Mouse (Mus musculus): Measurements from ENCODE around the gene Fggy. TPM values are rescaled to one million over a fixed set of nuclear protein-coding genes. Genes with fewer than 3 reads are reported as not detected.

The Fggy gene
- polyA plus RNA-seq, 1 experiment: 10.8 TPM

DNA sequence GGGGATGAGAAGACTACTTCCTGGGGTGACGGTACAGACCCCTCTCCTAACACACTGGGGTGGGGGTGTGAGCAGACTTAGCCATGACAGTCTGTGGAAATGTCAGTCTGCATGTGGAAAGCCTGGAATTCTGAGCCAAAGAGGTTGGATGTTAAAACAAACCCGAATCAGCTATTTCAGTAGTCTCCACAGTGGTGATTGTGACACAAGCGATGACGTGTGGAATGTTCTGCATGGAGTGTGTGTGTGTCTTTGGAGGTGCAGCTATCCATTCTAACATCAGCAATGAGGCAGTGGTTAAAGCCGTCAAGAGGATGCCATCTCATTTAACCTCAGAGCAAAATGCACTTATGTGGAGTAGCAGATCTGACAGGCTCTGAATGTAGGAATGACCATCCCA, 192.9 kb downstream of the Fggy start:
- H3K4me3 ChIP-seq (ENCODE audit: insufficient read depth, poor library complexity, severe bottlenecking): no peak overlapping the region
- H3K79me3 ChIP-seq (ENCODE audit: low read depth): no peaks in the 10 kb centered on the region
- no peaks in the 10 kb centered on the region for H3K79me2 ChIP-seq (ENCODE audit: control insufficient read depth, insufficient read depth)
- H3ac ChIP-seq (ENCODE audit: control insufficient read depth, insufficient read length, low read depth): no peak overlapping the region
- TF ChIP-seq MYOD1 (IDR thresholded peaks at IDR 0.05; ENCODE audit: control insufficient read depth, insufficient read length, low read depth) (no peak), MAX (IDR thresholded peaks at IDR 0.05) (no peak), MYOG (IDR thresholded peaks at IDR 0.05; ENCODE audit: control insufficient read depth, extremely low read depth, insufficient read length) (no peak), USF1 (IDR thresholded peaks at IDR 0.05; ENCODE audit: low read depth) (no peak), FOSL1 (IDR thresholded peaks at IDR 0.05; ENCODE audit: insufficient read depth, low read length, poor library complexity, severe bottlenecking) (no peak), CTCF (IDR thresholded peaks at IDR 0.05; ENCODE audit: control insufficient read depth, insufficient read depth, insufficient read length) (no peak), CEBPB (IDR thresholded peaks at IDR 0.05; ENCODE audit: low read depth) (no peak)
- H3K36me3 ChIP-seq (ENCODE audit: control insufficient read depth, insufficient read depth): no peaks in the 10 kb centered on the region
- H3K27me3 ChIP-seq (ENCODE audit: control insufficient read depth, insufficient read depth, insufficient read length): no peaks in the 10 kb centered on the region

DNA sequence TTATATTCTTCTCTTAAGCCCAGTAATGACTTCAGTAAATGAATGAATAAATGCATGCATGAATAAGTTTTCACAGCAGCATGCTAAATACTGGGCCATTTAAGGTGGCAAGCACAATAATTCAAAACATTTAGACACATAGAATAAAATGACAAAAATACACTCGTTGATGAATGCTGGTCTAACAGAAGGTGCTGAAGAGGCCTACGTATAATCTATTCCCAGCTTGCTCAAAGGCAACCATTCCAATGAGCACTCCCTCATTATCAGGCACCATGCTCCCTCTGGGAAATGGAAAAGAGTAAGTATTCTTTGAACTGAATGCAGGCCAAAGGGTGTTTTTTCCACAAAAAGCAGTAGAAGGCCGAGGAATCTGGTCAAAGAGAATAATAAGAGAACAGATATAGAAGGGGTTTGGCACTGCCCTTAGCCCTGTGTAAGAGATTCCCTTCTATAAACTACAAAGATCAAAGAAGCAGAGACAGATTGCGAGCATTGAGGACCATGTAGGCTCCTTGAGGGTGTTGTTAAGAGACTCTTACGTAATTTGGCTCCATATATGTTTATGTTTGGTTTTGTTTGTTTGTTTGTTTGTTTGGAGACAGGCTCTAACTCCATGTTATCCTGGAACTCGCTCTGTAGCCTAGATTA, 195.4 kb downstream of the Fggy start:
- Histone ChIP-seq H3K79me3 (ENCODE audit: low read depth) (no peaks in the 10 kb centered on the region), H3K4me3 (ENCODE audit: insufficient read depth, poor library complexity, severe bottlenecking) (no peak overlapping the region), H3K36me3 (ENCODE audit: control insufficient read depth, insufficient read depth) (no peaks in the 10 kb centered on the region), H3K79me2 (ENCODE audit: control insufficient read depth, insufficient read depth) (no peaks in the 10 kb centered on the region), H3ac (ENCODE audit: control insufficient read depth, insufficient read length, low read depth) (no peak overlapping the region), H3K27me3 (ENCODE audit: control insufficient read depth, insufficient read depth, insufficient read length) (no peaks in the 10 kb centered on the region)
- TF ChIP-seq FOSL1 (IDR thresholded peaks at IDR 0.05; ENCODE audit: insufficient read depth, low read length, poor library complexity, severe bottlenecking) (no peak), MAX (IDR thresholded peaks at IDR 0.05) (no peak), MYOG (IDR thresholded peaks at IDR 0.05; ENCODE audit: control insufficient read depth, extremely low read depth, insufficient read length) (no peak), USF1 (IDR thresholded peaks at IDR 0.05; ENCODE audit: low read depth) (no peak), CEBPB (IDR thresholded peaks at IDR 0.05; ENCODE audit: low read depth) (no peak), CTCF (IDR thresholded peaks at IDR 0.05; ENCODE audit: control insufficient read depth, insufficient read depth, insufficient read length) (no peak), MYOD1 (IDR thresholded peaks at IDR 0.05; ENCODE audit: control insufficient read depth, insufficient read length, low read depth) (no peak)

GRCm38 (mm10) chr4:95759027-95759731, 201.9 kb downstream of the Fggy start:
- no peak for TF ChIP-seq USF1 (IDR thresholded peaks at IDR 0.05; ENCODE audit: low read depth)
- TF ChIP-seq MYOG (IDR thresholded peaks at IDR 0.05; ENCODE audit: control insufficient read depth, extremely low read depth, insufficient read length): no peak
- no peak for TF ChIP-seq CEBPB (IDR thresholded peaks at IDR 0.05; ENCODE audit: low read depth)
- no peak for TF ChIP-seq CTCF (IDR thresholded peaks at IDR 0.05; ENCODE audit: control insufficient read depth, insufficient read depth, insufficient read length)
- TF ChIP-seq MYOD1 (IDR thresholded peaks at IDR 0.05; ENCODE audit: control insufficient read depth, insufficient read length, low read depth): no peak
- no peak for TF ChIP-seq MAX (IDR thresholded peaks at IDR 0.05)
- no peak for TF ChIP-seq FOSL1 (IDR thresholded peaks at IDR 0.05; ENCODE audit: insufficient read depth, low read length, poor library complexity, severe bottlenecking)
- no peaks in the 10 kb centered on the region for H3K36me3 ChIP-seq (ENCODE audit: control insufficient read depth, insufficient read depth)

GRCm38 (mm10) chr4:95765359-95765758, 208.1 kb downstream of the Fggy start:
- TF ChIP-seq FOSL1 (IDR thresholded peaks at IDR 0.05; ENCODE audit: insufficient read depth, low read length, poor library complexity, severe bottlenecking): no peak
- TF ChIP-seq MAX (IDR thresholded peaks at IDR 0.05): no peak
- no peak for TF ChIP-seq CEBPB (IDR thresholded peaks at IDR 0.05; ENCODE audit: low read depth)
- TF ChIP-seq USF1 (IDR thresholded peaks at IDR 0.05; ENCODE audit: low read depth): no peak
- no peak for TF ChIP-seq MYOD1 (IDR thresholded peaks at IDR 0.05; ENCODE audit: control insufficient read depth, insufficient read length, low read depth)
- no peak for TF ChIP-seq MYOG (IDR thresholded peaks at IDR 0.05; ENCODE audit: control insufficient read depth, extremely low read depth, insufficient read length)
- TF ChIP-seq CTCF (IDR thresholded peaks at IDR 0.05; ENCODE audit: control insufficient read depth, insufficient read depth, insufficient read length): no peak
- H3K79me2 ChIP-seq (ENCODE audit: control insufficient read depth, insufficient read depth): no peaks in the 10 kb centered on the region
- H3K27me3 ChIP-seq (ENCODE audit: control insufficient read depth, insufficient read depth, insufficient read length): no peaks in the 10 kb centered on the region
- no peaks in the 10 kb centered on the region for H3K36me3 ChIP-seq (ENCODE audit: control insufficient read depth, insufficient read depth)
- H3K79me3 ChIP-seq (ENCODE audit: low read depth): no peaks in the 10 kb centered on the region
- no peak overlapping the region for H3K4me3 ChIP-seq (ENCODE audit: insufficient read depth, poor library complexity, severe bottlenecking)
- no peak overlapping the region for H3ac ChIP-seq (ENCODE audit: control insufficient read depth, insufficient read length, low read depth)

More at GRCm38 (mm10) chr4:95759027-95759731, 201.9 kb downstream of the Fggy start:
- no peak overlapping the region for H3ac ChIP-seq (ENCODE audit: control insufficient read depth, insufficient read length, low read depth)
- H3K27me3 ChIP-seq (ENCODE audit: control insufficient read depth, insufficient read depth, insufficient read length): no peaks in the 10 kb centered on the region
- no peak overlapping the region for H3K4me3 ChIP-seq (ENCODE audit: insufficient read depth, poor library complexity, severe bottlenecking)
- no peaks in the 10 kb centered on the region for H3K79me2 ChIP-seq (ENCODE audit: control insufficient read depth, insufficient read depth)
- H3K79me3 ChIP-seq (ENCODE audit: low read depth): no peaks in the 10 kb centered on the region

DNA sequence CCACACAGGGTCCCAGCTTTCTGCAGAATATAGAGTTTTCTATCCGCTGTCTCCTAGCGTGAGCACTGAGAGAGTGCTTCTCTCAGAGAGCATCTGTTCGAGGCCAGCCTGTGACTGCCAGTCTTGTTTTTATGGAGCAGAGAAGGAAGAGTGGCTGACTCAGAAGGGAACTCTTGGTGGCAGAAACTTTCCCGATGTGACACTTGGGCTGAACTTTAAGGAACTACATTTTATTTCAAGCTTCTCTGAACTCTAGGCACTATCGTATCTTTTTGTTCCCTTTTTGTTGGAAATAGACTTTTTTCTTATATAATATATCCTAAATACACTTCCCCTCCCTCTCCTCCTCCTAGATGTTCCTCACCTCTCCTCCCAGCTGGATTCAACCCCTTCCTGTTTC, 213.2 kb downstream of the Fggy start:
- Histone ChIP-seq H3K27me3 (ENCODE audit: control insufficient read depth, insufficient read depth, insufficient read length) (no peaks in the 10 kb centered on the region), H3K4me3 (ENCODE audit: insufficient read depth, poor library complexity, severe bottlenecking) (no peak overlapping the region), H3K36me3 (ENCODE audit: control insufficient read depth, insufficient read depth) (no peaks in the 10 kb centered on the region), H3K79me3 (ENCODE audit: low read depth) (no peaks in the 10 kb centered on the region), H3K79me2 (ENCODE audit: control insufficient read depth, insufficient read depth) (no peaks in the 10 kb centered on the region), H3ac (ENCODE audit: control insufficient read depth, insufficient read length, low read depth) (no peak overlapping the region)
- TF ChIP-seq MAX (IDR thresholded peaks at IDR 0.05): no peak
- TF ChIP-seq MYOG (IDR thresholded peaks at IDR 0.05; ENCODE audit: control insufficient read depth, extremely low read depth, insufficient read length): no peak
- no peak for TF ChIP-seq MYOD1 (IDR thresholded peaks at IDR 0.05; ENCODE audit: control insufficient read depth, insufficient read length, low read depth)
- TF ChIP-seq FOSL1 (IDR thresholded peaks at IDR 0.05; ENCODE audit: insufficient read depth, low read length, poor library complexity, severe bottlenecking): no peak
- TF ChIP-seq USF1 (IDR thresholded peaks at IDR 0.05; ENCODE audit: low read depth): no peak
- TF ChIP-seq CTCF (IDR thresholded peaks at IDR 0.05; ENCODE audit: control insufficient read depth, insufficient read depth, insufficient read length): no peak
- TF ChIP-seq CEBPB (IDR thresholded peaks at IDR 0.05; ENCODE audit: low read depth): no peak
